Mouse (Mus musculus) liver, adult 2 months (tissue): ENCODE results near the gene Fry.

ENCODE experiments used
- CTCF ChIP-seq: fragments of 200-500 bp; IDR thresholded peaks from 2 replicates; pipeline ENCODE4 v1.5.1; 2011; ENCODE audit warnings: low read depth, low read length, control low read depth
- POLR2A ChIP-seq: fragments of 200-500 bp; IDR thresholded peaks from 2 replicates; pipeline ENCODE4 v1.6.1; 2011; ENCODE audit warnings: low read length, control low read depth; ENCODE audit not compliant: insufficient read depth; ENCODE audit errors: extremely low read depth

DNA sequence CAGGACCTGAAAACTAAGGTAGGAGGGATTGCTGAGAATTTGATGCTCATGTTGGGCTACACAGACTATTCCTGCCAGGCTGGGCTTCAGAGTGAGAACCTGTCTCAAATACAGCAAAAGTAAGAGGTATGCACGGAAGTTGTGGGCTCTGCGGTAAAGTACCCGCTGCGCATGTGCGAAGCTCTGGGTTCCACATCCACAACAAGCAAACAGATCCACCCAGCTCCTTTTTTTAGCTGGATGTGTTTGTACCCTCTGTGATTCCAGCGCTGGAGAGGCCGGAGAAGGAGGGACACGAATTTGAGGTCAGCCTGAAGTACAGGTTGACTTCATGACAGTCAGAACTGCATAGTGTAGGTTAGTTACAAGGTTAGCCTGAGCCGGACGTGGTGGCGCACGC, 19.7 kb upstream of the Fry start:
- TF ChIP-seq CTCF (no peak), POLR2A (no peak)
